Mouse (Mus musculus) CH12.LX (cell line): ENCODE measurements around the gene Ddx46.

Experiments
- CHD2 ChIP-seq: IDR thresholded peaks from 2 replicates; pipeline ENCODE4 v1.6.1; 2011; ENCODE audit warnings: low read length, improper control_type of control experiment
- CTCF ChIP-seq, 2 experiments: IDR thresholded peaks in 1 of 2; conservative IDR thresholded peaks in 1 of 2; 2 replicates each; pipeline ENCODE4 v1.5.1; 2011 to 2012; ENCODE audit warnings: low read depth in 2 of 2, low read length in 2 of 2, improper control_type of control experiment in 1 of 2, inconsistent platforms in 1 of 2, mild to moderate bottlenecking in 1 of 2, moderate library complexity in 1 of 2
- HCFC1 ChIP-seq: IDR thresholded peaks from 2 replicates; pipeline ENCODE4 v1.6.1; 2012; ENCODE audit warnings: low read depth, mild to moderate bottlenecking, inconsistent platforms, low read length, improper control_type of control experiment
- MXI1 ChIP-seq: IDR thresholded peaks from 2 replicates; pipeline ENCODE4 v1.6.1; 2011; ENCODE audit warnings: mild to moderate bottlenecking, low read depth, low read length, improper control_type of control experiment
- POLR2AphosphoS2 ChIP-seq: IDR thresholded peaks from 2 replicates; pipeline ENCODE4 v1.6.1; 2011; ENCODE audit warnings: low read depth, low read length, improper control_type of control experiment
- SIN3A ChIP-seq: IDR thresholded peaks from 2 replicates; pipeline ENCODE4 v1.6.1; 2012; ENCODE audit warnings: low read length, improper control_type of control experiment, inconsistent platforms
- SMC3 ChIP-seq: IDR thresholded peaks from 2 replicates; pipeline ENCODE4 v1.6.1; 2011; ENCODE audit warnings: low read depth, low read length, improper control_type of control experiment
- USF1 ChIP-seq: IDR thresholded peaks from 2 replicates; pipeline ENCODE4 v1.6.1; 2014; ENCODE audit warnings: low read depth, mild to moderate bottlenecking, inconsistent platforms, low read length, improper control_type of control experiment
- ZNF384 ChIP-seq: IDR thresholded peaks from 2 replicates; pipeline ENCODE4 v1.6.1; 2012; ENCODE audit warnings: low read depth, low read length, improper control_type of control experiment, inconsistent platforms

DNA sequence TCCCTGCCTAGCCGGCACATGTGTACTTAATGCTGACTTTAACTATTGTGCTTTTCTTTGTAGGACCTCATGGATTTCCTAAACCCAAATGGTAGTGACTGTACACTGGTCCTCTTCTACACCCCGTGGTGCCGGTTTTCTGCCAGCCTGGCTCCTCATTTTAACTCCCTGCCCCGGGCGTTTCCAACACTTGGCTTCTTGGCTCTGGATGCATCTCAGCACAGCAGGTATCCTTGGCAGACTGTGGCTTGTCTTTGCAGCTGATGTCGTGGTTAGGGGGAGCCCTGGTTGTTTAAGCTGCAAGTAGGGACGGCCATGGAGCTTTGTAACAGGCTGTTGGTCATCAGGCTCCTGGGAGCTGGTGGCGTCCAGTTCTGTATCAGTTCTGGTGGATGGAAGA is 86.7 kb downstream of the Ddx46 start:
- TF ChIP-seq MXI1 (no peak), POLR2AphosphoS2 (no peak), USF1 (no peak), CHD2 (no peak), ZNF384 (no peak), CTCF (conservative IDR thresholded peaks at IDR 0.05 in 1 of 2, IDR thresholded peaks at IDR 0.05 in 1 of 2; ENCODE audit: low read depth in 2 of 2, low read length in 2 of 2) (no peak), SMC3 (no peak), SIN3A (no peak), HCFC1 (no peak)
